Mouse (Mus musculus): ENCODE data around the gene Fxyd1.

- TF ChIP-seq EP300 (IDR thresholded peaks at IDR 0.05; ENCODE audit: low read depth in 1 of 2, low read length in 2 of 2) (no peak), POLR2A (IDR thresholded peaks at IDR 0.05; ENCODE audit: control insufficient read depth in 1 of 2, insufficient read depth in 1 of 2, low read depth in 1 of 2, low read length in 2 of 2, poor library complexity in 1 of 2) (no peak), TBP (IDR thresholded peaks at IDR 0.05; ENCODE audit: low read depth, low read length) (no peak), MAFK (IDR thresholded peaks at IDR 0.05; ENCODE audit: borderline replicate concordance, low read depth, low read length) (no peak), E2F4 (IDR thresholded peaks at IDR 0.05; ENCODE audit: borderline replicate concordance, low read depth, low read length) (no peak), TAL1 (IDR thresholded peaks at IDR 0.05; ENCODE audit: low read length) (no peak), CTCF (IDR thresholded peaks at IDR 0.05 in 2 of 3, conservative IDR thresholded peaks at IDR 0.05 in 1 of 3; ENCODE audit: control insufficient read depth in 1 of 3, insufficient read depth in 1 of 3, low read depth in 2 of 3, low read length in 3 of 3, poor library complexity in 1 of 3, severe bottlenecking in 1 of 3) (no peak), TCF12 (IDR thresholded peaks at IDR 0.05; ENCODE audit: low read depth, low read length) (no peak), ZKSCAN1 (IDR thresholded peaks at IDR 0.05; ENCODE audit: low read depth, low read length) (no peak), MXI1 (IDR thresholded peaks at IDR 0.05; ENCODE audit: low read depth, low read length) (no peak)
Measured at GRCm38 (mm10) chr7:31074061-31074712, 17.2 kb upstream of the Fxyd1 start.

Data from MEL (cell line).